Mouse (Mus musculus) bone marrow, adult 2 months (tissue): Measurements from ENCODE around the gene Vezt.

ENCODE experiments used
- CTCF ChIP-seq: fragments of 200-500 bp; IDR thresholded peaks from 2 replicates; pipeline ENCODE4 v1.5.1; 2011; ENCODE audit warnings: low read length, control low read depth; ENCODE audit not compliant: control insufficient read depth, insufficient read depth
- POLR2A ChIP-seq: fragments of 200-500 bp; IDR thresholded peaks from 2 replicates; pipeline ENCODE4 v1.6.1; 2011; ENCODE audit warnings: low read depth, mild to moderate bottlenecking, control low read depth, low read length, borderline replicate concordance; ENCODE audit not compliant: control insufficient read depth

DNA sequence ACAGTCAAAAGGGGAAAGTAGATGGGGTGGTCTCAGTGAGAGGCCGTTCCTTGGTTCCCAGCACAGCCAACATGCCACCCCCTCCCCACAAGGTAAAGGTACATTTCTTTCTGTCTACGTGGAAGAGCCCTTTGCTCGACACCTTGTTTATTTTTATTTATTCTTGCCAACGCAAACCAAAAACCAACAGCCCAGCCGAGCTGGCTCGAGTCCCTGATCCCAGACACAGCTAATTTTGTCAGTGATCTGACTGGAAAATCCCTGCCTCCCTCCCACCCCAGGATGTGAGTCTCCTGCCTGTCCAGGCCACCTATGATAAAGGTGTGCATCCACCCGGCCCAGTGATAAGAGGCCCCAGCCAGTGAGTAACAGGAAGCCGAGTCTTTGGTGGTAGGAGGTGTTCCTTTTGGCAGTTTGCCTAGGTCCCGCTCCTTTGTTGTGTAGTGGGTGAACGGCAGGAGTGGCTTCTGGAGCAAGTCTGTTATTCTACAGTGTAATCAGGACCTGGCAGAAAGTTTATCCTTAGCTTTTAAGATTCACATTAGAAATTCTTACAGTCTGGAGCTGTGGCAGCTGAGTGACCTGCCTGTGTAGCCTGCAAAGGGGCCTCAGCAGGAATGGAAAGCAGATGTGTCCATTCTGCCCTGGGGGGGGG, 36.8 kb upstream of the Vezt start:
- TF ChIP-seq POLR2A (no peak), CTCF (no peak)
